Mouse (Mus musculus): Measurements from ENCODE around the gene Mier1. TPM values are rescaled to one million over a fixed set of nuclear protein-coding genes. Genes with fewer than 3 reads are reported as not detected.

The Mier1 gene
- 10 to 100 TPM; 50.9 to 67.2 TPM for total RNA-seq (2021)
- long read RNA-seq, experiment 1, full-length matches to known transcripts, result 8 of 14 reads
- long read RNA-seq, experiment 1, partial matches to known transcripts, result 3 of 14 reads
- long read RNA-seq, experiment 1, other reads (novel, unspliced or antisense), result 3 of 14 reads
- long read RNA-seq, experiment 2, partial matches to known transcripts, result 0 of 4 reads
- long read RNA-seq, experiment 2, other reads (novel, unspliced or antisense), result 1 of 4 reads

GRCm38 (mm10) chr4:103114184-103115111 is at the start of gene Mier1, which contains the start of gene Wdr78:
TSS of gene Mier1 (plus strand) at chr4:103114390.
TSS of gene Wdr78 (minus strand) at chr4:103114555.
- DNase-seq, result peak; percentile 96

- no peak for DNase-seq
Measured at GRCm38 (mm10) chr4:103064421-103064820, 49.8 kb upstream of the Mier1 start.

DNA sequence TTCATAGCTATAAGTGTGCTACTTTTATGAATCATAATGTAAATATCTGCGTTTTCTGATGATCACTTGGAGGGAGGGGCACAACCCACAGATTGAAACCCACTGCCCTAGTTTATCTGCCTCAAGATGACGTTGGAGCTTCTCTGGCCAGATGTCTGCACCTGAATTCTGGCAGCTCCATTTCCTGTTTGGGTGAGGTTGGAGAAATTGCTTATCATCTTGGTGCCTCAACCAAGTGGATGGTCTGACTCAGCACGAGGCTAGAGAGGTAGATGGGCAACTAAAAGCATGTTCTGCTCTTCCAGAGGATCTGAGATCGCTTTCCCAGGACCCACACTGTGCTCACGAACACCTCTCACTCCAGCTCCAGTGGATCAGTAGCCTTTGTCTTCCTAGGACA is 49.2 kb upstream of the Mier1 start:
- DNase-seq, result no peak

GRCm38 (mm10) chr4:103067906-103068655 is 46.1 kb upstream of the Mier1 start:
- DNase-seq, result no peak

DNA sequence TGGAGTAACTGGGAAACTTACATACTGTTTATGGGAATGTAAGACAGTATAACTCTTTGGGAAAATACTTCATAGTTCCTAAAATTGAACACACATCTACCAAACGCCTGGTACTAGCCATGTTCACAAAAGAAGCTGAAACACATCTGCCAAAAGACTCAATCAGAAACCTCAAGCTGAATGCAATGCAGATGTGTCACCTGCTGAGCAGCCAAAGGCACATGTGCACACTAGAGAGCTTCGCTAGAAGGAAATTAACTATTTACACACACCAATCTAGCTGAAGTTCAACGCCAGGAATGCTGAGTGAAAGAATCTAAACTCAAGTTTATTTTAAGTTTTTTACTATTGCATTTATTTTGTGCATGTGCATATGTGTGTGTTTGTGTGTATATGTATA is 43.6 kb upstream of the Mier1 start:
- no peak for DNase-seq

DNA sequence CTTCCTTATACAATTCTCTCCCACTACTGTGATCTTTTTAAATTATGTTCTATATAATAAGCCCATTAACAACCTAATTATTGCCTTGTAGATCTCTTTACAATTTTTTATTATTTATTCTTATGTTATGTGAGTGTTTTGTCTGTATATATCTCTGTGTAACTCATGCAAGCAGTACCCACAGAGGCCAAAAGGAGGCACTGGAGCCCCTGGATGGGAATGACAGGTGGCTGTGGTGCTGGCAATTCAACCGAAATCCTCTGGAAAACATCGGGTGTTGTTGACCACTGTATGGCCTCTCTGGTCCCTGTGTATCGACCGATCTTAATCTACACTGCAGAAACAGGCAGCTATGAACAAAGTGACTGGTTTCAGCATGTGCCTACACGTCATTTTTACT is 29.0 kb upstream of the Mier1 start:
- no peak for DNase-seq

GRCm38 (mm10) chr4:103095921-103096320 is 18.3 kb upstream of the Mier1 start:
- DNase-seq, result no peak

- DNase-seq, result no peak
Measured at GRCm38 (mm10) chr4:103098532-103098931, 15.7 kb upstream of the Mier1 start.

- DNase-seq, result no peak
Measured at GRCm38 (mm10) chr4:103112651-103113050, 1.5 kb upstream of the Mier1 start.

GRCm38 (mm10) chr4:103113402-103113801 is 788 bp upstream of the Mier1 start:
- no peak for DNase-seq

GRCm38 (mm10) chr4:103118888-103119228 is 4.7 kb downstream of the Mier1 start:
- DNase-seq, result no peak

DNA sequence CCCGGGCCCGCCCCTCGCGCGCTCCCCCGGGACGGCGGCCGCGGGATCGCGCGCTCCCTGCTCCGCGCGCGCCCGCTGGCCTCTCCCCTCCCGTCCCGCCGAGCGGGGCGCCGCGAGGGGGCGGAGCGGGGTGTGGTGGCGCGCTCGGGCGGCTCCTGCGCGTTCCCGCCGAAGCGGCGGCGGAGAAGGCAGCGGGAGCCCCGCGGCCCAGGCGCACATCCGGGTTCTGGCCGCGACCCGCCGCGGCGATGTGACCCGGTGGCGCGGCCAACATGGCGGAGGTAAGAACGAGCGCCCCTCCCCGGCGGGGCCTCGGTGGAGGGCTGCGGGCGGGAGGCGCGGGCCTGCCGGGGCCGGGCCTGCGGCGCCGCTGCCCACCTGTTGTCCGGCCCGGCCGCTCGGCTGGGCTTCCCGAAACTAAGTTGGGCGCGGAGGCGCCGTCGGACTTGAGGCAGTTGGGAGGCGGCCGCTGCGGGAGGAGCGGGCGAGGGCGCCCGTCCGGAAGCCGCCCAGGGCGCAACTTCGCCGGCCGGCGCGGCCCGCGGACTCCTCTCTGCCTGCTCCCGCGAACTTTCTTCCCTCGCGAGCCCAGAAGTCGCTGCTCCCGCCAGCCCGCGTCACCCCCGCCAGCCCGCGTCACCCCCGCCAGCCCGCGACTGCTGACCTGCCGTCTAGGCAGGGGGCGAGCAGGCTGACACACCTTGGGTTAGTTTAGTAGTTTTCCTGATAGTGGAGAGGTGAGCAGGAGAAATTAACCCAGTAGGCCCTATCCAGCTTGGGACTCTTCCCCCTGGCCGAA is 5.2 kb downstream of the Mier1 start:
- DNase-seq, result peak; percentile 92

DNA sequence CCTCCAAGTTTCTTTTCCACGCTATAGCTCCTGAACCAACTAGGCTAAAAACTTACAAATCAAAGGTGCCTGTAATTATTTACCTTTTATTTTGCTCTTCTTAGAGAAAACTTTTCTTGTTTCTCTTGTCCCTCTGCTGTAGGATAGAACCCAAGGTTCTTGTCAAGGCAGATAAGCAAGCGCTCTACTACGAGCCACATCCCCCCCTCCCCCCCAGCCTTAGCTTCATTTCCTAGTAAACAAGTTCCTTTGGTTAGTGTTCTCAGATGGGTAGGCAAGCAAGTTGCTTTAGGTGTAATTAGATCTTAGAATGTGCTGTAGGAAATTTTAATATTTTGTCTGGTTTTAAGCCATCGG is 5.8 kb downstream of the Mier1 start:
- no peak for DNase-seq

DNA sequence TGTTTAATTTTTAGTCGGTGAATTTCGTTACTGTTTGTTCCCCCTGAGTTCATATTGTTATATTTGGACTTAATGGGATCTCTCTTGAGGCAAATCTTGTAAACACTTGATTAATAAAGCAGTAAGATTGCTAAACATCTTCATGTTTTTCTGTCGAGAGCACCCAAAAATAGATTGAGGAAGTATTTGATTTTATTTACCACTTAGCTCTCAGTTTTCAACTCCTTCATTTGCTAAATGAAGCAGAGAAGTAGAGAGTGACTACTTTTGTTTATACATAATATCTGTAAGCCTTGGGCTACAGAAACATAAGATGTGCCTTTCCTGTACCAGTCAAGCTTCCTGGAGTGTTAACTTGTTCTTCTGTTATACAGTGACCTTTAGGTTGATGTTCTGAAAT is 6.2 kb downstream of the Mier1 start:
- DNase-seq, result no peak

DNA sequence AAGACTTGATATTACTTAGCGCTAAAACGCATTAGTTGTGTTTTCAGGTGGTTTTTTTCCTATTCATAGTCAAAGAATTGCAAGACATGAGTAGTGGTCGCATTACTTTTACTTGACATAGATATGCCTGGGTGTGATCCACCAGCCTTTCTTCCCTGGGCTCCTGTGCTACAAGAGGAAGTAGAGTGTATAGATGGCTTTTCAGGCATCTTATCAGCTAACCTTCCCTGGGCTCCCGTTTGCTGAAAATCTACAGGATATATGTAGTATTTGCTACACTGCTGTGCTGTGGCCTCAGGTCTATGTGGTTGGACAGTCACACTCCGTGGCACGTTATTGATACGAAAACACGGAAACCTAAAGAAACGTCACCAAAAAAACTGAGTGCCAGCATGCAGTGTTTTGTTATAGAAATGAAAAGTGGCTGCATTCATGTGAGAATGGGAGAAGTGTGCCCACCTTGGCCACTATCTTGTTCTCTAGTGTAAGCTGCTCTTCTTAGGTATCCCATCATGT is 6.7 kb downstream of the Mier1 start:
- DNase-seq, result no peak

DNA sequence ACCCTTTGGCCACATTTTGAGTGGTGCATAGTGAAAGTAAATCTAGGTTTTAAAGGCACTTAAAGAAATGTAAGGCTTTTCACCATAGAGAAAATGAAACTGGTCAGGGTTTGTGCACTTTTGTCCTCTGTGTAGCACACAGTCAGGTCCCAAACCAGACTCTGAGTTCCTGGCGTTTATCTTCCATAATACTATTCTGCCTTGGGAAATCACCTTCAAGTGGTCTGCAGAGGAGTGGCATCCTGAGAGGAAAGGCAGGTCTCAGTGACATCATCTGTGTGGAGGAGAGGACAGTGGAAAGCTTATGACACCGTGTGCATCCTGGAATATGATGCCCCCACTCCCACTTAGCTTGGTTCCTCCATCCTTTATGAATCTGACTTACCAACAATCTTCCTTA is 8.9 kb downstream of the Mier1 start:
- no peak for DNase-seq

DNA sequence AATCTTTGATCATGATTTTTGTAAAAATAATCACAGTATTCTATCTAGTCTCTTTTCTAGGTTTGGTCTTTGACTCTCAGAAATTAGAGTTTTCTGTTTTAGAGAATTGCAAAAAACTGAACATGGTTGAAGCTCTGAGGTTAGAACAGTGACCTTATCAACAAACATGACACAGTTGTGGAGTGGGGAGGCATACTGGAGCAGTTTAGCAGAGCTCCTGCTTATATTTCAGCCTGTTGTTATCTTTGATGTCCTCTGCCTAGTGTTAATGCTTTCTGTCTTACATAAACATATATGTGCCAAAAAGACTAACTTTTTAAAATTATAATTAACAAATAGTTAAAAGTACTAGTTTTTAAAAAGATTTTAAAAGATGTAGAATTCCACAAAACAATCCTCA is 9.4 kb downstream of the Mier1 start:
- no peak for DNase-seq

DNA sequence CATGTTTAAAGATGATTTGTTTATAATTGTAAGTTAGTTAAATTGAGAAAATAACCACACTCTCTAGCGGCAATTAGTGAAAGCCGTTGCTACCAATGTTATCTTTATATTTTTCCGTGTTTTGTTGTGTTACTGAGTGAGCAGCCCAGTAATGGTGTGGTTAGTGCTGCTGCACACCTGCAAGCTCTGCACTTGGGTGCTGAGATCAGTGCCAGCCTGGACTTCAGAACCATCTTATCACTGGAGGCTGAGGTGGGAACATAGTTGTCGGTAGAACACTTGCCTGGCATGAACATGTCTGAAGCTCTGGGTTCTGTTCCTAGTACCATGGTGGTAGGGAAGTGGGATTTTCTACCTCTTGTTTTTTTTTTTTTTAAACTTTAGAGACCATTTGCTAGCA is 12.3 kb downstream of the Mier1 start:
- no peak for DNase-seq

DNA sequence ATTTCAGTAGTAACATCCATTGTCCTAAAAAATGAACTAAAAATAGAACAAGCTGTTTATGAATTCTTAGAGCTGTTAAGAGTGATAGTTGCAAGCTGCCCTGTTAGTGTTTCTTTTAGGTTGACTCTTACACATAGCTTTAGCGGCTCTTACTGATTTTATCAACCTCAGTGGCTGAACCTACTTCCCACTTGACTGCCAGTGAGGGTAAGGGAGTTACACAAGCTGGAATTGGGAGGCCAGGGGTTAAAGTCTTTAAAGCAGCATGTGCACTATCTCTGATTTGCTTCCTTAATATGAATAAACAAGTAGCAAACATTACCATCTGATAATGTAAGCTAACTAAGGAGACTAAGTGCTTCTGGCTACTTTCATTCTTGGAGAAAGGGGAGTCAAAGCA is 22.8 kb downstream of the Mier1 start:
- no peak for DNase-seq

GRCm38 (mm10) chr4:103146339-103146738 is 32.1 kb downstream of the Mier1 start:
- DNase-seq, result peak; percentile 89

GRCm38 (mm10) chr4:103151946-103152345 is 37.8 kb downstream of the Mier1 start:
- peak; percentile 50 for DNase-seq

DNA sequence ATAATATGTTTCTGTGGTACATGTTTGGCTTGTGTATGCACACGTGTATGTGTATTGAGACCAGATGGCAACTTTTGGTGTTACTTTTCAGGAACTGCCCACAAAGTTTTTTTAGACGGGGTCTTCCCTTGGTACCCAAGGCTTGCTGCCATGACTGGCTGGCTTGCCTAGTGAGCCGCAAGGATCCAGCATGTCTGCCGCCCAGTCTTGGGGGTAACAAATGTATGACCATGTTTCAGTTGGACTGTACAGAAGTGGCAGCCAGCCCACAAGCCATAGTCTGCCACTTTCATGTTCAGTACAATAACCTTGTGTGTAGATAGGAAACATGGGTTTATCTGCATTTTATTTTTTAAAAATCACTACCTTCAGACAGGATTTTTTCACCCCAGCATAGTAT is 44.6 kb downstream of the Mier1 start:
- DNase-seq, result no peak

All from adrenal gland, postnatal 10 days (tissue).